Mouse (Mus musculus) embryonic stem cell, embryonic (primary cell): Measurements from ENCODE around the gene Gys1.

Source experiments
- CTCF ChIA-PET, 4 experiments: fragments of 300-600 bp in 2 of 4; fragments of 350-600 bp in 2 of 4; sonication (Branson Sonifier 250); formaldehyde crosslinking; loops; one replicate each; lab custom pipeline; 2022; ENCODE audit warnings: inconsistent platforms in 2 of 4; lab: Charles Lee
- POLR2A ChIA-PET, 4 experiments: fragments of 300-600 bp in 2 of 4; fragments of 350-600 bp in 2 of 4; sonication (Branson Sonifier 250); formaldehyde crosslinking; loops; one replicate each; lab custom pipeline; 2022; ENCODE audit warnings: antibody characterized with exemption in 4 of 4, inconsistent platforms in 1 of 4; lab: Charles Lee

The Gys1 gene

GRCm38 (mm10) chr7:45488293-45489204 is 53.9 kb downstream of the Gys1 start, which contains the start of gene Dhdh:
TSS of gene Dhdh (minus strand) at chr7:45488805.
- ChIA-PET POLR2A (interaction anchor here in 3 of 4 experiments (0.5 to 4.4 kb wide), 60 partner anchors 8 to 1260 kb away, joined by 3 to 23 read pairs (median 4); partner anchors contain the start of genes Bax (in 2 of the 3), Ftl1 (in 2 of the 3), Nucb1 (in 2 of the 3) and Plekha4 (in 2 of the 3)), CTCF (interaction anchor here in 3 of 4 experiments (0.6 to 2.4 kb wide), 10 partner anchors 10 to 284 kb away, joined by 3 to 9 read pairs (median 4); partner anchors contain the start of gene Ccdc155 (in 1 of the 3))

- CTCF ChIA-PET: interaction anchor here in 1 of 4 experiments (1.5 kb wide), 1 partner anchor 11 kb away, joined by 4 read pairs; no protein-coding TSS in a partner anchor
Measured at GRCm38 (mm10) chr7:45489578-45489977, 54.9 kb downstream of the Gys1 start.

GRCm38 (mm10) chr7:45490822-45491221 is 56.2 kb downstream of the Gys1 start:
- CTCF ChIA-PET: interaction anchor here in 2 of 4 experiments (0.6 to 2.3 kb wide), 4 partner anchors 14 to 176 kb away, joined by 3 to 13 read pairs (median 4); no protein-coding TSS in a partner anchor
- POLR2A ChIA-PET: interaction anchor here in 3 of 4 experiments (0.6 to 4.4 kb wide), 25 partner anchors 10 to 377 kb away, joined by 3 to 23 read pairs (median 4); partner anchors contain the start of genes Ftl1 (in 2 of the 3), Plekha4 (in 2 of the 3), Ppp1r15a (in 2 of the 3) and Nucb1 (in 1 of the 3)

More at GRCm38 (mm10) chr7:45489578-45489977, 54.9 kb downstream of the Gys1 start:
- POLR2A ChIA-PET: interaction anchor here in 2 of 4 experiments (0.5 to 4.4 kb wide), 13 partner anchors 9 to 141 kb away, joined by 3 to 23 read pairs (median 6); partner anchors contain the start of genes Nucb1 (in 1 of the 2), Plekha4 (in 1 of the 2), Ppp1r15a (in 1 of the 2) and Tulp2 (in 1 of the 2)

- ChIA-PET CTCF (interaction anchor here in 2 of 4 experiments (1.0 to 2.3 kb wide), 2 partner anchors 14 to 24 kb away, joined by 4 to 13 read pairs; no protein-coding TSS in a partner anchor), POLR2A (interaction anchor here (0.6 to 4.4 kb wide), 23 partner anchors 11 to 377 kb away, joined by 3 to 23 read pairs (median 4); partner anchors contain the start of genes Ftl1 (in 1 of the 4), Nucb1 (in 1 of the 4), Plekha4 (in 1 of the 4) and Ppp1r15a (in 1 of the 4))
Measured at GRCm38 (mm10) chr7:45491264-45491663, 56.6 kb downstream of the Gys1 start.

GRCm38 (mm10) chr7:45492225-45492844 is 57.7 kb downstream of the Gys1 start:
- POLR2A ChIA-PET: interaction anchor here in 2 of 4 experiments (1.3 to 4.0 kb wide), 11 partner anchors 9 to 209 kb away, joined by 3 to 29 read pairs (median 4); partner anchors contain the start of gene Nucb1 (in 1 of the 2)
- CTCF ChIA-PET: interaction anchor here in 1 of 4 experiments (2.3 kb wide), 1 partner anchor 23 kb away, joined by 13 read pairs; no protein-coding TSS in a partner anchor

- ChIA-PET CTCF (interaction anchor here in 2 of 4 experiments (0.6 to 0.8 kb wide), 2 partner anchors 16 to 920 kb away, joined by 3 read pairs; no protein-coding TSS in a partner anchor), POLR2A (interaction anchor here in 2 of 4 experiments (1.1 to 4.0 kb wide), 9 partner anchors 9 to 33 kb away, joined by 3 to 29 read pairs (median 5); partner anchors contain the start of genes Bax (in 1 of the 2), Ftl1 (in 1 of the 2) and Nucb1 (in 1 of the 2))
Measured at GRCm38 (mm10) chr7:45492951-45493350, 58.3 kb downstream of the Gys1 start.

GRCm38 (mm10) chr7:45494548-45494947 is 59.9 kb downstream of the Gys1 start:
- CTCF ChIA-PET: interaction anchor here in 3 of 4 experiments (0.6 to 1.1 kb wide), 5 partner anchors 18 to 365 kb away, joined by 3 to 7 read pairs (median 4); no protein-coding TSS in a partner anchor
- POLR2A ChIA-PET: interaction anchor here (0.5 to 4.0 kb wide), 27 partner anchors 9 to 94 kb away, joined by 3 to 29 read pairs (median 4); partner anchors contain the start of genes Ftl1 (in 3 of the 4), Bax (in 2 of the 4), Nucb1 (in 2 of the 4) and Plekha4 (in 1 of the 4)

- ChIA-PET CTCF (no interaction called here), POLR2A (interaction anchor here in 2 of 4 experiments (0.6 to 1.0 kb wide), 2 partner anchors 10 to 69 kb away, joined by 4 read pairs; no protein-coding TSS in a partner anchor)
Measured at GRCm38 (mm10) chr7:45498427-45498826, 63.8 kb downstream of the Gys1 start.
